Mouse (Mus musculus) gastrocnemius, postnatal 25 days (tissue): ENCODE data around the gene Cyp2ab1. TPM values are rescaled to one million over a fixed set of nuclear protein-coding genes. Genes with fewer than 3 reads are reported as not detected.
"Not testable (repeated sequence)": the region's sequence is repeated elsewhere in the genome, so short reads cannot be mapped to it uniquely, and the experiment has no call there.

Experiments
- DNase-seq: peaks from one replicate; pipeline ENCODE4 v3.0.0; 2022
- long read RNA-seq, 2 experiments: library from polyadenylated mRNA; stranded (forward); transcript quantifications; one replicate each; pipeline ENCODE4 v2.0.0; 2021
- total RNA-seq, 2 experiments: library from RNA; stranded (reverse); gene quantifications; 1 replicate in 1 of 2; 2 replicates in 1 of 2; pipeline ENCODE4 v1.2.3; 2021

The Cyp2ab1 gene
- under 1 TPM in 1 of 2 experiments, not detected in 1; 0.64 TPM for total RNA-seq
- long read RNA-seq, experiment 1, result 0 reads
- long read RNA-seq, experiment 2, result 0 reads

DNA sequence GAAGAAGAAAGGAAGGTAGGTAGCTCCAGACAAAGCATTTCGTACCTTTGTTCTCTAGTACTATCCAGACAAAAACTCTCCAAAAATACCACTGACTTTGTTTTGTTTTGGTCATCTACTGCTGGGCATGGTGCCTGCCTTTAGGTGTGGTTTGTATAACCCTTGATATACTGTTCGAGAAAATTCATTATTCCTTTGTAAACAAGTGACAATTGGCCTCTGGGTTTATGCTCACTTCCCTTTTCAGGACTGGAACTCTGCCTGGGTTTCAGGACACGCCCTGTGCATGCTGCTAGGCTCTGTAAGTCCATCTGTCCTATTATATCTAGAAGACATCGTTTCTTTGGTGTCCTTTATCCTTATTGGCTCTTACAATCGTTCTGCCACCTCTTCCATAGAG lies at the start of gene Cyp2ab1:
TSS of gene Cyp2ab1 (minus strand) at position 119 of the 400 bp plus-strand sequence.
- no peak for DNase-seq

DNA sequence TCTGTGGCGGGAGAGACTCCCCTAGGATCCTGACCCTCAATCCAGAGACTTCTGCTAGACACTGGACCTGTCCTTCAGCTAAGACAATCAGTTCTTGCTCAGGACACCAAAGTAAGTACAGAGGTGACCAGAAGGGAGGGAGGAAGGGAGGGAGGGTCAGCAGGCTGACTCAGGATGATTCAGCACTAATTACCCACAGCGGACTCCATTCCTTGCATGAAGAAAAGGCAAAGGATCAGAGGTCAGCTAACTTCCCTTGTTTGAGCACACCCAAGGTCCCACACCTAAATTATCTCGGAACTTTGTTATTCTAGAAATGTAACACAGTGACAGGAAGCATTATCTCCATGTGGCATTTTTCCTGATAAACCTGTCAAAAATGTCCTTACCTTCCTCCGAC lies 46.5 kb upstream of the Cyp2ab1 start:
- no peak for DNase-seq

DNA sequence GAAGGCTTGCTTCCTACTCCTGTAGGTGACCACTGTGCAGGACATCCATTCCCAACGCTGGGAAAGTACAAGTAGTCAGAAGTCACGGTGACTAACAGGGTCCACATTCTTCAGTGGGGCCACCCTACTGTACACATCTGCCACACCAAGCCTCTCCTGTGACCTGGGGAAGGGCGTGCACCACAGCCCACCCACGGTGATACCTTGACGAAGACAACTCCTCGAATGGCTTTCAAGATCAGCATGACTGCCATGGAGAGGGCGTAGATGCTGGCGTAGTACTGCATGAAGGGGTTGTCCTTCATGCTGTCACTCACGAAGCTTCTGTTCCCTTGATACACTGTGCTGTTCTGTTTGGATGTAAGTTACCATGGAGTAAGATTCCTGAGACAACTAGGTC lies 43.0 kb upstream of the Cyp2ab1 start:
- no peak for DNase-seq

DNA sequence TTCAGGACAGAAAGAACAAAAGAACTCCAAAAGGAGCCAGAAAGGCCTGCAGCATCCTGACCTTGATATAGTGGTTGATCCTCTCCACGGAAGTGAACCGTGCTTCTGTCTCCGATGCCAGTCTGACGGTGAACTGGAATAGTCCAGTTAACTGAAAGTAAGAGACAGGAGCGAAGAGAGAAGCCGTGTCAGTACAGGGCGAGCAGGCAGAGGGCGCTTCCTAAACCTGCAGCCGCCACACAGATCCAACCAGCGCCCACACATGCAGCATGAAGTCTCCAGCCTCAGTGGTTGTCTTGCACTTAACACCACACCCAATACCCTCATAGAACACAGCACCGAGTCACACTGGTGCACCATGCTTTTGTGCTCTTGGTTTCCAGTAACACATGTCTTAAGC lies 36.9 kb upstream of the Cyp2ab1 start:
- DNase-seq, result no peak

DNA sequence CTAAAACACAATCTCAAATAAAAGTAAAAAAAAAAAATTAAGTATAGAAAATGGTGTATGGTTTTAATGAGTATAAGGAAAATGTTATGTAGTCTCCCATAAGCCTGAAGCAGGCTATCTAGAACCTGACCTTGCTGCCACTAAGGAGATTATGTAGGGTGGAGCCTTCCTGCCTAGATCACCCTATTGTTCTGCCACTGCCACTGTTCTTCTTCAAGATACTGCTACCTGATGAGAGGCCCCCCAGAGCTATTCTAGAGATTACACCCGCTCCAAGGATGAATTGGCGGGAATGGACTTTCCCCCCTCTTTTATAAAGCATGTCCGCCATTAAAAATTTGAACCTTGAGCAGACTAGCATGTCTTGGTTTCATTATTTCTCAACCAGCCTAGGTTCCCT lies 36.3 kb upstream of the Cyp2ab1 start:
- not testable (repeated sequence) for DNase-seq

DNA sequence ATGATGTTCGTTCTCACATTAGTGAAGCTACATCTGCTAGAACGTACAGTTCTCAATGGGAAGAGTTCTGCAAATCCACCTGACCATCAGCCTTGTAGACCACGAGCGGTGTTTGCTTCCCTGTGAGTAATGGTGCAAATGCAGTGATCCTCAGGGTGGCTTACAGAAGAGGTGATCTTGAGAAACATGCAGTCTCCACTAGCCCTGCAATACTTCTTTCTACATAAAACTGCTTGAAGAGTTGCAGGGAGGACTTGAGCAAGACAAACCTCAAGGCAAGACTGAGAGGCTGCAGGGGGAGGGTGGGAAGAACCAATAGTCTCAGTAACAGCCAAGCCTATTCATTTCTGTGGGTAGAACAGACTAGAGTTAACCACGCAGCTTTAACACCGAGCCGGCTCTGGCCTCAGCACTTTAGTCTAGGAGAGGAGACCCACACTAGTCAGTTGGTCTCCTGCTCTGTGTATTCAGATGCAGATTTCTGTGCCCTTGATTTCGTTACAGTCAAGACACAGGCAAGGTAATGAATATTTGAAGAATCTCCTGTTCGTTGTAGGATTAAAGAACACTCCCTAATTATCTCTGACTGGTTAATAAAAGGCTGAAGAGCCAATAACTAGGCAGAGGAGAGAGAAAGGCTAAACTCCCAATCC lies 34.6 kb upstream of the Cyp2ab1 start:
- DNase-seq, result no peak

DNA sequence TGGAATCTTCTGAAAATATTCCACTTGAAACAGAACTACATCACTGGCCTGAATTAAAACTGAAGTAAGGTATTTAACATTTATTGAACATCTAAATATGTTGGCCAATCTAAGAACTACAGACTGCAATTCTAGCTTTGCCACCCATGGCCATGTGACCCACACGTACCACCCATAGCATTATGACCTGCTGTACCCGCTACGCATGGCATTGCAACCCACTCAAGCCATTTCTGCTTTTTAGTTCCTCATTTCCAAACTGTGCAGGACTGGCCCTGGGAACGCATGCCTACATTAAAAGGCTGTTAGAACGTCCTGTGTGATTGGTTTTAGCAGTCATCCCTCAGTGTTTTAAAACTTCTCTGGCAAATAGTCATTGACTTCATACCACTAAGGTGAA lies 32.6 kb upstream of the Cyp2ab1 start:
- DNase-seq, result no peak

DNA sequence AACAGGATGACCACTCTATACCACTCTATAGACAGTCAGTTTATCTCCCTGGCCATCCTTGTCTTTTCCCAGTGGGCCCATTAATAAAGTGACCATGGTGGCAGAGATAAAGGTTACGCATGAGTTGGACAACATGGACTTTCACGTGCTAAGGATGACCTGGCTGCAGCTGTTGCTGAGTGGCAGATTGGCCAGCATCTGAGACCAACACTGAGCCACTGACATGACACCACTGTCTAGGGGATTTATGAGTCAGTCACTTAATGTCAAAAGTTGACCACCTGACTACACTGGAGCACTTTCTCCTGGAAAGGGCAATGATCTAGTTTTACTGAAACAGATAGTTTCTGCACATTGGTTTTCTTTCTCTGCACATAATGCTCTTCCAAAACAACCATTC lies 29.6 kb upstream of the Cyp2ab1 start:
- DNase-seq, result no peak

DNA sequence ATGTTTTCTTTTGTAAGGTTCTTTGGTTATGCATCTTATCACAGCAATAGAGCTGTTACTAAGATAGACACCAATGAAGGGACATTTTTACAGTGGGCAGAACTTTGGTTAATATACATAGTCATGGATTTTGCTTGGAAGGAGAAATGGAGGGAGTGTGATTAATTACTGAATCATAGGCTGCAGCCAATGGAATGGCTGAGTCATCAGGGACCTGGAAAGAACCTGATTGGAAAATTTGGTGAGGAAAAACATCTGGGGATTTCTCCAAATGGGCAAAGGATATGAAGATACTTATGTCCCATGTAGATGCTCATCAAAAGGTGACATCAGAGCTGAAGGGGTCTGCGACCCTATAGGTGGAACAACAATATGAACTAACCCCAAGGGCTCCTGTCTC lies 28.8 kb upstream of the Cyp2ab1 start:
- no peak for DNase-seq

DNA sequence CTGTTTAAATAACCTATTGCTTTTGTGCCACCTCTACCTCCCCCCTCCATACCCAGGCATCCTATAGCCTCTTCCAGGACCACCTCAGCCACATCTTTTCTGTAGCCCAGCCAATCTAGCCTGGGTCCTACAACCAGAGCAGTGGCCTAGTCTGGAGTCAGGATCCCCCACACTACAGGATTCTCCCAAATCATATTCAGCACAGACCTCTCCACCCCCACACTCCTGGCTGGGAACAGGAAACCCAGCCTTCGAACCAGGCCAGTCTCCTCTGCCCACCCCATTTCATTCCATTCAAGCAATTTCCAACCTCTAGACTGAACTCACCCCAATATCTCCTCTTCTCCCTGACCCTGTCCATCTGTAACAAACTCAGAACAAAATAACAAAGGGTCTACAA lies 20.3 kb upstream of the Cyp2ab1 start:
- no peak for DNase-seq

DNA sequence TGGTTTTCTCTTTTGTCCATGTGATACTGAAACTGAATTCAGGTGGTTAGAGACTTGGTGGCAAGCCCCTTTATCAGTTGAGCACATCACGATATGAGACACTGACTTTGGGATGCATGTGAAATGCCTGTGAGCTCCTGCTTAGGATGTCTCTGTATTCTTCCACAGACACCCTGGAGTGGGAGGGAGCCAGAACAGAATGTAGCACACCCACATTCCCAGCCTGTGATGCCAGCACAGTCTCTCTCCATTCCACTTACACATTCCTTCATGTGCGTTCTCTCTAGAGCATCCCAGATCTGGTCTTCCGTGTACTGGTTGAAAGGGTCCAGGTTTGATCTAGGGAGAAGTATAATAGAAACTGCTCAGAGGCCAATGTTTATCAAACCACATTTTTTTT lies 13.4 kb upstream of the Cyp2ab1 start:
- no peak for DNase-seq

DNA sequence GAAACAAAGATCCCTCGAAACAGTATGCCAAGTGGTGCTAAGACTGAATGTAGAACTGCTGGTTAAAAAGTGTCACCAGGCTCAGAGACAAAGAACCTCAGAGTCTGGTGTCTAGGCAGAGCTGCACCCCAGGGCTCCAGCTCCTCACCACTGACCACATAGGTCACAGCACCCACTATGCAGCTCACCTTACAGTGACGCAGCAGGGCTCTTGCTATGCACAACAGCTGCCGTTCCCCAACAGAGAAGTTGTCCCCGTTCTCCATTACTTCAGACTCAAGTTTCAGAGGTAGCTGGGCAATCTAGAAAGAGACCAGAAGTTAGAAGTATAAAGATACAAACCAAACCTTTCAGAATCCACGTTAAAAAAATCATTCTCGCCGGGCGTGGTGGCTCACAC lies 9.7 kb upstream of the Cyp2ab1 start:
- no peak for DNase-seq

DNA sequence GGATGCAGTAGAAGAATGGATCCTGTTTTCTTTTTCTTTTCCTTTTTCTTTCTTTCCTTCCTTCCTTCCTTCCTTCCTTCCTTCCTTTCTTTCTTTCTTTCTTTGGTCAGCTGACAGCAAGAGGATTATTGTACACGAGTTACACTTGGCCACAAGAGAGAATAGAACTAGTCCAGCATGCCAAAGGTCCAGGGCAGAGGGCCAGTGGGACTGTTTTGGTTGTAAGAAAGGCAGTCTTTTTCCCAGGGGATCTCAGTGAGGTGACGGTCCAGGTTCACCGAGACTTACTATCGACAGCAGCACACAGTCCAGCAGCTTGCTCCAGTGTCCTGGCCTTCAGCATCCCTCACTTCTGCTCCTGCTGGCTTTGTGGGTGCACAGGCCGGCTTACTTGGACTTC lies 3.1 kb upstream of the Cyp2ab1 start:
- no peak for DNase-seq

DNA sequence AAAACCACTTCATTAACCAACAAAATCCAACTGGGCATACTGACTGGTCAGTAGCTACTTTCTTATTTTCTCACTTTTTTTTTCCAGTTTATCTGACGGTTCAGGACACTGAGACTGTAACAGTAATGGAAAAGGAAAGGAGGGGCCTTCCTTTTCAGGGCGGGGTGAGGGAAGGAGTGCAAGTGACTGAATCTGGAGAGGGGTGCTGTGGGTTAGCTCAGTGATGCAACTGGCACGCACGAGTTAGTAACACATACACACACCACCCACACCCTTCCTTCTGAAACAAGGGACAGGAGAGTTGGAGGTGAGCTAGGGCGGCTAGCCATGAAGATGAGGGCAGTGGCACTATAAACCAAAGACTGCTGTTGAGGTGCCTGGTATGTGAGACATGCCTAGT lies 1.3 kb downstream of the Cyp2ab1 start:
- DNase-seq, result no peak

DNA sequence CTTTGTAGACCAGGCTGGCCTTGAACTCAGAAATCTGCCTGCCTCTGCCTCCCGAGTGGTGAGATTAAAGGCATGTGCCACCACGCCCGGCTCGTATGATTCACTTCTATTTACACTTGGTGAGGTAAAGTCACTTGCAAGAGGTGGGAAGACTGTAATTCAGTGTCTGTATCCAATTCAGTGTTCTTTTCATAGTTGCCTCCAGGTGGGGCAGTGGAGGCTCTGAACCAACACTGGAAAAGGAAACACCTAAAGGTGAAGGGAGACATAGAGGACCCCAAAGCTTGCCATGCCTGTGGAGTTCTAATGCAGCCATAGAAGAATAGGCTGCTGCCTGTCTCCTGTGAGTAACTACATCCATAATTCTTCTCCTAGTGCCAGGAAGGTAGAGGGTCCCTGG lies 2.9 kb downstream of the Cyp2ab1 start:
- DNase-seq, result no peak

DNA sequence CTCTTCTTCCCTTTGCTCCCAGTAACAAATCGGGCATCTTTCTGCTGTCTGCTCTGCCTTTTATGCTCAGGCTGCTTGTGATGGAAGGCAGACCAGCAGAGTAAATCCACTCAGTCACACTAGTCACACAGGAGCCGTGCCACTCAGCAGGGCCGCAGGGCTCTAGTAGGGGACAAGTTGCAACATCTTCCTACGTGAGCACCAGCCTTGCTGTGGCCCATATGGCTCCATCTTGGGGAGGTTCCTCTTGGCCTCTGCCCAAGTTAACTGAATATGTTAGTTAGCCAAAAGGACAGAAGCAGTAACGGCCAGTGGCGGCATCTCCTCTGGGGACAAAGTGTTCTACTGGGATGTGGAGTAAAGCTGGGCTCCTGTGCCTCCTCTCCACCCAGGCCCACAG lies 8.4 kb downstream of the Cyp2ab1 start:
- no peak for DNase-seq

DNA sequence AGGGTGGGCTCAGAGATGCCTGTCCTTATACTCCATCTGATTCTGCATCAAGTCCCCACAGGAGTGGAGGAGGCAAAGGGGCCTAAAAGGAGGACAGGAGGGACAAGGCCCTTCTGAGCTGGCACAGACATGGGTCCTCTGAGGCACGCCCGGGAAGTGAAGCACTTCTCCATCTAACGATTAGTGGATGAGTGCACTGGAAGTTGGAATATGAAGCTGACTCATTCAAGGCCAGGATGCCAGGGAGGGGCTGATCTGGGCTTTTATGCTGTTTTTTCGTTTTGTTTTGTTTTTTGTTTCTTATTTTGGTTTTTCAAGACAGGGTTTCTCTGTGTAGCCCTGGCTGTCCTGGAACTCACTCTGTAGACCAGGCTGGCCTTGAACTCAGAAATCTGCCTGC lies 9.9 kb downstream of the Cyp2ab1 start:
- no peak for DNase-seq

DNA sequence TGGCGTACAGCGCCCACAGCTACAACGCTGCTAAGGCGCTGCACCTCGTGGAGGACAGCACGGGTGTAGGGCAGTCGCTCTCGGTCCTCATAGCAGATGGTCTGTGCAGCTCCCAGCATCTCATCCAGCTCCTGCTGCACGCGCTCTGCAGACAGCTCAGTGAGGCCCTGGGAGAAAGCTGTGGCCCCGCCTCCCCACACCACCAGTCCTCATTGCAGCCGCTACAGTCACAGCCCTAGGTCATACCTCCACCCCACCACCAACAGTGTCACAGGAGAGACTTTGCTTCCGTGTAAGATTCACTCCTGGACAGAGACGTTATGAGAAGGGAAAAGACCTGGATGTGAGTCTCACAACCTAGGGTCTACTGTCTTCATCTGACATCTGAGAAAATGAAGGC lies 12.9 kb downstream of the Cyp2ab1 start:
- no peak for DNase-seq

DNA sequence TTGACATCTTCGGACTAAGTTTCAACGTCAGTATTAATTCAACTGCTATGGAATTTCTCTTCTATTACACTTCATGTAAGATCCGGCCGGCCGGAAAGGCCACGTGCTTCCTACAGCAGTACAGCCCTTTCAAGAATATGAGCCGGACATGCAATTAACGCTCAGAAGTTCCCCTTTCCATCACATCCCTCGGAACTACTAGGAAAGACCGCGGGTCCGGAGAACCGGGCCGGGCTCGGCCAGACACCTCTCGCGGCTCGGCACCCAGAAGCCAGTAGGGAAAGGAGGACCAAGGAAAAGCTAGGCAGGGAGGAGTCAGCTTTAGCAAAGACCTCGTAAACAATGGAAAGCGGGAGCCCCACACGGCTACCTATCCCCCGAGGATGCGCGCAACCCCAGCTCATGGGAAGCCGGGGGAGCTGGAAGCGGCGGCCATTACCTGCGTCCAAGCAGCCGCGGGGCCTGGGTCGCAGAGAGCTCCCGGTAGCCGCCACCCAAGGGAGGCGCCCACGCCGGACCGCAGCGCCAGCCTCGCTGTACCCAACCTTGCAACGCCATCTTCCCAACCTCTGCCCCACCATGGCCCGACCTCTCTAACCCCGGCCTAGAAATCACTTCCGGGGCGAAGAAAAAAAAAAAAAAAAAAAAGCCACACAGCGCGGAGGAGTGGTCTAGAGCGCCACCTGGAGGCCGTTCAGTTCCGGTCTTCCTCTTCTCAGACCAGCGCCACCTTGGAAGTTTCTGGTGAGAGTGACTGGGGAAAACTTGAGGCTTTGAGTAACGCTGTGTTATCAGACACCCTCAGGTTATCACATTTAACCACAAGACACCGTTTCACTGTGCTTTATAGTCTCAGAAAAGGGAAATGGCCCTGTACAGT lies 23.2 kb downstream of the Cyp2ab1 start, which contains the start of gene Parl:
TSS of gene Parl (minus strand) at position 618 of the 880 bp plus-strand sequence.
- DNase-seq, result peak; percentile 74

DNA sequence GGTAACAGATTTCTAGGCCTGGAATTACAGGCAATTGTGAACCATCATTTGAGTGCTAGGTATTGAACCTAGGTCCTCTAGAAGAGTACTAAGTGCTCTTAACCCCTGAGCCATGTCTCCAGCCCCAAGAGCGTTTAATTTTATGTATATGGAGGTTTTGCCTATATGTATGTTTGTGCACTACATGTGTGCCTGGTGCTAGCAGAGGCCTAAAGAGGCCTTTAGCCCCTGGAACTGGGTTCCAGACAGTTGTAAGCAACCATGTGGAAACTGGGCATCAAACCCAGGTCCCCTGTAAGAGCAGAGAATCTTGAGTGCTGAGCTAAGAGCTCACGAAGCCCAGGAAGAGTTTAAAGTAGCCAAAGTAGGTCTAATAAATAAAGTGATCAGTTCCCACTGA lies 25.1 kb downstream of the Cyp2ab1 start:
- no peak for DNase-seq

DNA sequence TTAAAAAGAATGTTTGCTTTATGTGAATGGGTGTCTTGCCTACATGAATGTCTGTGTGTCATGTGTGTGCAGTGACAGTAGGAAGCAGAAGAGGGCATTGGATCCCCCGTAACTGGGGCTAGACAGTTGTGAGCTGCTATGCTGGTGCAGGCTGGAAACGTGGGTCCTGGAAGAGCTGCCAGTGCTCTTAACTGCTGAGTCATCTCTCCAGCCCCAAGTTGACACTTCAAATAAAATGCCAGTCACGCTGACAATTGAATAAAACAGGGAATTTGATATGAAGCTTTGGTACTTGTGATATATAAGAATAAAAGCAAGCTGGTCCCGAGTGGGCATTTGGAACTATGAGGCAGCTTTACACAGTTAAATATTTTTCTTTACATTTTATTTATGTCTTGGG lies 45.0 kb downstream of the Cyp2ab1 start:
- no peak for DNase-seq

DNA sequence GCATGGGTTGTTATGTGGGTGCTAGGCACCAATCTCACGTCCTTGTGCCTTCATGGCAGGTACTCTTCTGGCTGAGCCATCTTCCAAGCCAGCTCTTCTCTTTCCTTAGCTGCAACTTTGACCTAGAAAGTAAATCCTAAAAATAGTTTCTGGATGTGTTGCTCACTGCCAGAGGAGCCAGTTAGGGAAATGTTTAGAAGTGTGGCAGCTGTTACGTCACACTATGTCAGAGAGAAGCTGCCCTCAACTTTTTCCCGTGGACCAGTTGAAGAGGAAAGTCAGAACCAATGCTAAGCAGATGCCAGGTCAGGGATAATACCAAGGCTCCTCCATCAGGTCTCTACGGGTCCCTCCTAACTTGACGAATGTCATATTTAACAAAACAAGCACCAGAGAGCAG lies 45.8 kb downstream of the Cyp2ab1 start:
- DNase-seq, result no peak

DNA sequence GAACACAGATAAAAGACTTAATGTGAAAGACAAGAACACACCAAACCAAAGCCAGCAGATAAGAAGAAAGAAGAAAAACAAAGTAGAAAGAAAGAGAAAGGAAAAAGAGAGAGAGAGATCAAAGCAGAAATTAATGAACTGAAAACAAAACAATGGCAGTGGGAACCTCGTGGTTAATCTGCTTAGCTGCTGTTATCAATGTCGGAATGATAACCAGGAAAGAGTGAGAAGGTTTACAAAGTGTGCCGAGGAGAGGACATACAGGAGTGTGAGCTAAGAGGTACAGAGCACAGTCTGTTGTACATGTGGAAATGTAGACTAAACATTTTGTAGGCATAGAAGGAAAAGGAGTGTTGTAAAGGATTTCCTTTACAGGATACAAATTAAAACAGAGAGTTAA lies 52.2 kb downstream of the Cyp2ab1 start:
- no peak for DNase-seq

DNA sequence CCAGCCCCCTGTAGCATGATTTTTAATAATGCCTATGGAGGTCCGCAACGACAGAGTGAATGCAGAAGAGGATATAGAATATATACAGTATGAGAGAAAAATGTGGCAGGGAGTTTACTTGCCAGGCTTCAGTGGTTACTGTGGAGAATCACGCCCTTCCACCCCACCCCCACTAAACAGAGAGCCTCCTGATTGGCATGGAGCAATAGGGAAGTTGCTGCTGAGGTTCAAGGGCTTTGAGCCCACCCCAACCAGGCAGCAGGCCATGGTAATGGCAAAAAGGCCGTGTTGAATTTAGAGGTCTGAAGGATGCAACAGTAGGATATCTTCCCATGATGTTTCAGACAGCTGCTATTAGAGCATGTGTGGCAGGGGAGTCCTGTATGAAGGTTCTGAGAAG lies 53.9 kb downstream of the Cyp2ab1 start:
- no peak for DNase-seq
